Mouse (Mus musculus): ENCODE data around the gene Ddah1. TPM values are rescaled to one million over a fixed set of nuclear protein-coding genes. Genes with fewer than 3 reads are reported as not detected.

The Ddah1 gene
- polyA plus RNA-seq, 2 experiments from 2014 or later: 0.13 TPM; not detected in 1

DNA sequence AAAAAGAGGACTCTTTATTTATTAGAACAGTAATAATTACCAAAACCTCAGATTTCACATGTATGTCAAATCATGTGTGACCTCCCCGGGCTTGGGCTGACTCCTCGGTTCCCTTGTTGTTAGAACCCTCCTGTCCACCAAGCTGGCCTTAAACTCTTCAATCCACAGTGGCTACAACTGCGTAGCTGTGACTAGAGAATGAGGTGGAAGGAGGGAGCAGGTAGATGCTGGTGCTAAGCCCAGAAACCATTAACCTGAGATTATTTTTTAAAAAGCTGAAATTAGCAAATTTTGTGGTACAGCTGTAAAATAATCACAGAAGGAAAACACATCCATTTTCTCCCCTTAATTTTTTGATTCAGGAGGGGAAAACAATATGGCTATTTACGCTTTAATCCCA is 10.0 kb downstream of the Ddah1 start:
- no peak for ATAC-seq

DNA sequence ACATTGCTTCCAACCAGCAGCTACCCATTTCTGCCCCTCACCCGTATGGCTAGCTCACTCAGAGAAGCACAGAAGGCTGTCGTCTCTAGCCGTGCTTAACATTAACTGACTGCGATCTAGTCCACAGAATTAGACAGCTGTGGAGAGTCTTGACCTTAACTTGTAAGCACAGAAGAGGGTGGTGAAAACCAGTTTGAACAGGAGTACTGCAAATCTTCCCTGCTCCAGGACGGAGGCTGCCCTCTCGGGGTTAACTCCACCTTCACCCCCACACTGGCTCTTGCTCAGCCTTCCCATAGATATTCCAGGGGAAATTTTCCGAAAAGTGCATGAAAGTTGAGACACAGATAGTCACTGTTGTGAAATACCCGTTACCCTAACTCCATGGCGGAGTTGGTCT is 14.9 kb downstream of the Ddah1 start:
- no peak for ATAC-seq

- no peak for ATAC-seq
Measured at GRCm38 (mm10) chr3:145774336-145774735, 15.9 kb downstream of the Ddah1 start.

- ATAC-seq: no peak
Measured at GRCm38 (mm10) chr3:145775236-145775635, 16.8 kb downstream of the Ddah1 start.

GRCm38 (mm10) chr3:145775862-145776261 is 17.4 kb downstream of the Ddah1 start:
- ATAC-seq: no peak

- ATAC-seq: no peak
Measured at GRCm38 (mm10) chr3:145777006-145777405, 18.5 kb downstream of the Ddah1 start.

DNA sequence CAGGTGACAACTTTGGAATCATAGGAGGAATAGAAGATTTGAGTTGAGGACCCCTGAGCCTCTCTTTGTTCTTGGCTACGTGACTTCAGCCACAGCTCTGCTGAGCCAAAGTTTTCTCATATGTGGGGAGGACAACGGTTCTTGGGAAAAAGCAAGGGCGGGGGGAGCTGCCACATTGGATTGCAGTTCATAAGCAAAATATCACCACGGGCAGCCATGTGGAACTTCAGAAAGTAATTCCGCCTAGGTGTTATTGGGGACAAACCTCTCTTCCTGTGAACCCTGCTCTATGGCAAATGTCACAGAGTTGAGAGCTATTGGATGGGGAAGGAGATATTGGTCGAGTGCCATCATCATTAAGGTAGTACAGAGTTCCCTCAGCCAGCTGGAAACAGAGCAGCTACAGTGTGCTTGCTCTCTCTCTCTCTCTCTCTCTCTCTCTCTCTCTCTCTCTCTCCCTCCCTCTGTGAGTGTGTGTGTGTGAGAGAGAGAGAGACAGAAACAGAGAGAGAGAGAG is 20.0 kb downstream of the Ddah1 start:
- no peak for ATAC-seq

- ATAC-seq: no peak
Measured at GRCm38 (mm10) chr3:145779279-145779973, 21.0 kb downstream of the Ddah1 start.

DNA sequence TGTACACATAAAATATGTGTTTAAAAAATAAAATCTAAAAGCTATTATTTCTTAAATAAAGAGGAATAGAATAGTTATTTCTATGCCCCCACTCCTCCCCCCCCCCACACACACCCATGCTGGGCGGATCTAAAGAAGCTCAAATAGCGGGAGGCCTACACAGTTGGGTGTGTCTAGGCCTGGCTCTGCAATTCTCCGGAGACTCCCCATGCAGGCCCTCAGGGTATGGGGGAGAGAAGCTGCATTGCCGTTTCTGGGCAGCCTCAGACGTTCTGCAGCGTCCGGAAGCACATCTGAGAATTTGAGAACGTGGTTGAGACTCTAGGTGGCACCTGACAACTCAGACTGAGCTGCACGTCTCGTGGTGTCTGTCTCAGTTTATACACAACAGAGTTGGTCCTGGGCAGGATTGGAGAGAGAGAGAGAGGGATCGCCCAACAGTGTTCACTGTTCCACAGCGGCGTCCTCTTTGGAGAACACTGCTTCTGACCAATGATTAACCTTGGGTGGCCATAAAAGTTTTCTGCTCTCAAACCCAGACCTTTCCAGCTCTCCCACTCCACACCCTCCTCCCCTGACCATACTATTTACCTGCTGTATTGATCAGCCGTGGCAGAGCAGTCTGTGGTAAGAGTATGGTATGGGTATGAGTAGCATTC is 22.4 kb downstream of the Ddah1 start:
- no peak for ATAC-seq

DNA sequence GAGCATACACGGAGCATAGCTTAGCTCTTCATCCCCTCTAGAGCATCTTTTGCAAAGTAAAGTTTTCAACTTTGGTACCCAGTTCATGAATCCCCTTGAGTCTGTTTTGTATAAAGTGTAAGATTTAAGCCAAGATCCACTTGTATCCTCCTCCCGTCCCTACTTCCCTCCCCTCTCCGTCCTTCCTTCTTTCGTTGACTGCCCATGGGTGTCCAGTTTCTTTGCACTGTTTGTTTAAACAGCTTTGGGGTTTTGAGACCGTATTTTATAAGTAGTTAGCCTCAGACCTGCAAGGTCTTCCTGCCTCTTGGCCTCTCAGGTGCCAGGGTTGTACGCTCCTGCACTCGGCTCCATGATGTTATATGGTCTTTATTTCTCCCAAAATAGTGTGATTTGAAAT is 26.8 kb downstream of the Ddah1 start:
- no peak for ATAC-seq

DNA sequence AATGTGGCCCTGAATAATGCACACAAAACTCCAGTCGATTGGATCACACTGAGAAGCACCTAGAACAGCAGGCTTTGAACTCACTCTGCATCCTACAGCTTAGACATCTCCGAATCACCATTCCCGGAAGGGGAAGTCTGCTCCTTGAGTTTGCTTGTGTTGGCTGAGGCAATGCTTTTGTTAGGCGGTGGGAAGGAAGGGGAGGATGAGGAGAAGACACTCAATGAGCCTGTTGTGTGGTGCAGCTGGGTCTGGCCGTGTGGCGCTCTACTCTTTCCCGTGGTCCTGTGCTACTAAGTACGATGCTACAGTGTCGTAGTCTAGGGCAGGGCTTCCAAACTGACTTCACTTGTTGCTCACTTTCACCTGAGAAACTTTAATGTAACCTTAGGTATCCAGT is 28.8 kb downstream of the Ddah1 start:
- ATAC-seq: no peak

GRCm38 (mm10) chr3:145789114-145789513 is 30.6 kb downstream of the Ddah1 start:
- ATAC-seq: no peak

DNA sequence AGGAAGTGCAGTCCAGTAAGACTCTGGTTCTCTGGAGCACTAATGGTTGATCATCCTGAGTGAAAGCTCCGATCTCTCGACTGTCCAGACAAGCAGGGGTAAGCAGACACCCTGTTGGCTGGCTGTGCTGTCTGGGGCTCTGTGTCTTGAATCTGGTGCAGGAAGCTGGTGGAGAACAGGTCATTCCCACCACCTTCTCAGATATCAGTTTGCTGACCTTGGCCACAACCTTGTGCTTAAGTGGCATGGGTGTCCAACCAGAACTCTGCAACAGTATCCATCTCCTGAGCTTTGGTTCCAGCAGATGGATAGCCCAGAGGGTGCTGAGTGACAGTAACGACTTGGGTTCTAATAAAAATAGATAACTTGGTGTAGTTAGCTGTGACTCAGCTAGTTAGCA is 31.8 kb downstream of the Ddah1 start:
- ATAC-seq: no peak

DNA sequence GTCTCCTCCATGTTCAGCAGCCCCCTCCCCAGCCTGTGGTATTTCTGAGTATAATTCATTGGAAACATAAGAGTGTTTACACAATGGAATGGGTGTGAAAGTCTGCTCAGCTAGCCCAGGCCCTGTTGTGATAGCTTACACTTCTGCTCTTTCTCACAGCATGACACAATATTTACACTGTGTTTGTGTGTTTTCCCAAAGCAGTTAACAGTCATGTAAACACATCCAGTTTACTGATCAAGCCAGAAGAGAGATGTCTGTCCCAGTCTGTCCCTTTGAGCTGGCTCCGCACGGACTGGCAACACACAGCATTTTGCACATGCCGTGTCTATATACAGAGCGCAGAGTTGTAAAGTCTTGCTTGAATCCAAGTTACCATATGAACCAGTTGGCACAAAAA is 32.2 kb downstream of the Ddah1 start:
- no peak for ATAC-seq

DNA sequence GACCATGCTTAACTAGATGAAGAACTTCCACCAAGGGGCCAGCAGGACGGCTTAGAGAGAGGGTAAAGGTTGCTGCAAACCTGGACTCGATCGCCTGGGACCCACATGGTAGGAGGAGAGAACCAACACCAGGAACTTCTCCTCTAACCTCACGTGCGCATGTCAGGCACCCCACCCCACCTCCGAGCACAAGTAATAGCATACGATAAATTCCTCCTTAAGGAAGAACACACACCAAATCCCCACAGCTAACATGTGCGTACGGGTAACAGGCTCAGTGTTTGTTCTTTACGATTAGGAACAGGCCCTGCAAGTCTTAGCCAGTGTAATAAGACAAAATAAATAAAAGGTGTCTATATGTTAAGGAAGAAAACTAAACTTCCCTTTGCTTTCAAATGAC is 35.9 kb downstream of the Ddah1 start:
- ATAC-seq: no peak

- no peak for ATAC-seq
Measured at GRCm38 (mm10) chr3:145795896-145796295, 37.4 kb downstream of the Ddah1 start.

GRCm38 (mm10) chr3:145798042-145798441 is 39.6 kb downstream of the Ddah1 start:
- no peak for ATAC-seq

DNA sequence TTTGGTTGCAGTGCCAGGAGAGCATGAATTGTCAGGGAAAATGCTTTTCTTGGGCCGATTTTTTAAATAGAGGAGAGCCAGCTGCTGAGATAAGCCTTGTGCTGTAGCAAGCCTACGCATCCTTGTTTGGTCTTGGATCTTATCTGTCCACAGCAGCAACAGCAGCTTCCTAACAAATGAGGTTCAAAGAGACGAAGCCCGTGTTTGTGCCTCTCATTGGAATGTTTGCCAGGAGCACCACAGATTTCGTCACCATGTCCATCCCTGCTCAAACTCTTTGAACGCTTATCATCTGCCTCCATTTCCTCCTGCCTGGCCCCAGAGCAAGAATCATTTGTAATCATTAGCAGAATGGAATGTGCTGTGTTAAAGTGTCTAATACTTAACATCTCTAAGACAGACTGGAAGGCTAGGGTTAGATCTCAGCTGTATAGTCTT is 40.3 kb downstream of the Ddah1 start:
- ATAC-seq: no peak

- no peak for ATAC-seq
Measured at GRCm38 (mm10) chr3:145799365-145799764, 40.9 kb downstream of the Ddah1 start.

DNA sequence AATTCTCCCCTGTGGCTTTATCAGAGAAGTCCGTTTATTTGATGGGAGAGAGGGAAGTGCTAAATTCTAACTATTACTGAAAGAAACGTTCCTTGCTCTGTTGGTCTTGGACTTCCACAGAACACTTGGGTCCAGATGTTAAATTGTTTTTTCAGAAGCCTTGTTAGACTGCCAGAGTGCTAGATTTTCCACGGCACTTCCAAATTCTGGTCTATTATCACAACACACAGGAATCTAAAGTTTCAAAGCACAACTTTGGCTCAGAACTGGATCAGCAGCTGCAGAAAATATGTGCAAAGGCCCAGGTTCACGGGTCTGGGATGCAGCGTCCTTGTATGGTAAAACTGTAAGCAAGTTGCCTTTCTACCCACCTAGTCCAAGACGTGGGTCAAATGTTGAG is 43.6 kb downstream of the Ddah1 start:
- ATAC-seq: no peak

GRCm38 (mm10) chr3:145805848-145806247 is 47.4 kb downstream of the Ddah1 start:
- ATAC-seq: no peak

DNA sequence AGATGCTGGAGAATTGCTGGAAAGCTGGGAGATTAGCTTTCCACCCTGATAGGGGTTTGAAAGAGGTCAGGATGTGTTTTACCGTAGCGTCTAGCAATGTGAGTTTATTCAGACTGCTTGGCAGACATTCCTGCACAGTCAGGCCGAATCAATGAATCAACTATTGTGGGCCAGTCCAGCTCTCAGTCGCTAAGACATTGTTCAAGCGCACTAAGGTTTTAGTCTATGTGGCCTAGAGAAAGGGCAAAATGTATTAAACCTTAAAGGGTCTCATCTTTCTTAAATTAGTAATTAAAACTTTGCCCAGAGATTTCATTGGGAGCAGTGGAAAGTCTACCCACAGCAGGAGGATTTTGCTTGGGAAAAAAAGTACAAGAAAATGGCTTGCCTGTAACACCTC is 48.0 kb downstream of the Ddah1 start:
- no peak for ATAC-seq

DNA sequence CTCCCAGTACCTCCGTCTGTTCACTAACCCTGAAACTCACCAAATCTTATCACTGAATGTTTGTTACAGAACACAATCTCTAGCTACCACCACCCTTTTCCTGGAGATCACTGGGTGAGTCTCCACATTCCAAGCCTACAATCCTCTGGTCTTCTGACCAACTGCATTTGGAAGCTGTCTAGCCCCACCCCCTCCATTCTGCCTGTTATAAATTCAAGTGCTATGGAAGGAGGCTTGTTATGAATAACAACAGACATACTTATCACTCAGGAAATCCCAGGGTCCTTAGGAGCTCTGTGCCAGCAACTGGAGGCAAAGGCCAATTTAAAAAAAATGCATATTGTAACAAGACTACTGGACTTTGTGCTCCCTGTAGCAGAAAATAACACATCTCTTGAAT is 58.3 kb downstream of the Ddah1 start:
- ATAC-seq: no peak

DNA sequence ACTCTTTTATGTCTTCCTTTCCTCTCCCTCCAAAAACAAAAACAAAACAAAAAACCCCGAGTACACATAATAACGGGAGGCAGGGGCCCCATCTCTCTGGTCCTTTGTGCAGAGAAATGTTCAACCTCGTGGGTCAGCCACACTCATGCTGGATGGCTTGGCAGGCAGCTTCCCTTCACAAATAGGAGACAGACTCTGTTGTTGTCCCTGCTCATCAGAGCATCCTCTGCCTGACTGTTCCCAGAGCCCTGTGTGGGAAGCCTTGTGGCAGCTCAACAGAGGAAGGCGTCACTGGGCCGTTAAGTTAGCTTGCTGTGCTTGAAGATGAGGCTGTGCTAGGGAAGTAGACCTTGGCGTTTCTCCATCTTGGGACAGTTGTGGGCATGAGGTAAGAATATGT is 58.8 kb downstream of the Ddah1 start:
- no peak for ATAC-seq
